Mouse (Mus musculus) spleen, postnatal 14 days (tissue): ENCODE results near the gene Spock1.

ENCODE experiments used
- DNase-seq, 2 experiments: peaks; one replicate each; pipeline ENCODE4 v3.0.0; 2021 to 2022; ENCODE audit warnings: low spot score in 2 of 2

Spock1 gene

DNA sequence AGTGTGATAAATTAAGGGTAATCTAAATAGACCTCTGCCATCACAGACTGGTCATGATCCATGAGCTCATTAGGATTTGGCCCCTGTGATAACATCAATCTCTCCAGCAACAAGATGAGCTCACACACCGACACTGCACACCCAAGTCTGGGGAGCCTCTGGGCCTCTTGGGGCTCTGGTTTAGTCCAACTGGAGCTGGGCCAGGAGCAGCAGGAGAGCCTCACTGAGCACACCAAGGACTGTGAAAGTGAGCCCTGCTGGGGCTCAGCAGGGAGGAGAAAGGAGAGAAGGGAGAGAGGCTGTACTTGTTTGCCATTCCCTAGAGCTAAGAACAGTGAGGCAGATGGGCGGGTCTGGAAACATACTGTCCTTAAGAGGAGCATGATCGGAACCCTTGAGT lies 248.3 kb downstream of the Spock1 start:
- DNase-seq: no peak

- DNase-seq: no peak
Measured at GRCm38 (mm10) chr13:57656606-57657005, 251.5 kb downstream of the Spock1 start.

- DNase-seq: no peak
Measured at GRCm38 (mm10) chr13:57654362-57654761, 253.8 kb downstream of the Spock1 start.

- no peak for DNase-seq
Measured at GRCm38 (mm10) chr13:57651236-57651635, 256.9 kb downstream of the Spock1 start.

GRCm38 (mm10) chr13:57648784-57649183 lies 259.3 kb downstream of the Spock1 start:
- no peak for DNase-seq

- DNase-seq: no peak
Measured at GRCm38 (mm10) chr13:57647456-57647855, 260.7 kb downstream of the Spock1 start.

DNA sequence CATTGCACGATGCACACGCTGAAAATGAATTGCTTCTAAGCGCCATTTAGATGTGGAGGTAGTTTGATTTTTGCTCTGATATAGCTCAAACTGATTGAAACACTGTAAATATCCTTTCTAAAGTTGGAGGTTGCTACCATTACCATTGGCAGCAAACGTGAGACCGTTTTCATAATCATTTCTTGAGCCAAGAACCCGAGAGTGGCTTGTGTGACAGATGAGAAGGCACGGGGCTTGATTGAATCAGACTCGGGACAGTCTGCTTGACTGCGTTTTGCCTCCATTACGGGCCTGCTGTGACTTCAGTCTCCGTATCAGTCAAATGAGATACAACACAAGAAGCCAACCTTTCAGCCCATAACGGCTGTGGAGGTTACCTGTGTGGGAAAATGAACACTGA lies 265.1 kb downstream of the Spock1 start:
- DNase-seq: no peak

- DNase-seq: no peak
Measured at GRCm38 (mm10) chr13:57641649-57642048, 266.5 kb downstream of the Spock1 start.

DNA sequence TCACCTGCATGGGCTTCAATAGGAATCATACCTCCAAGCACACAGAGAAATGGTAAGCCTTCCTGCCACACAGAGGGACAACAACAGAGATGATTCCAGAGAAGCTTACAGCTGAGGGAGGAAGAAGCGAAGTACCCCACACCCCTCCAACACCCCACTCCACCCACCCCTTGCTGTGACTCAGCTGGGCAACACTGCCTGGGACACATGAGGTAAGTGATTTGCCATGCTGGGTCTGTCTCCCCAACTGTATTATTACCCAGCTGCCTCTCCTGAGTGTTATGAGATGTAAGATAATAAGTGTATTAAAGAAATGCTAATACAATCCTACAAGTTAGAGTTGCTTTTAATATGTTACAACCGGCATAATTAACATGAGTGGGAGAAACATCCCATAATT lies 267.2 kb downstream of the Spock1 start:
- DNase-seq: no peak

- no peak for DNase-seq
Measured at GRCm38 (mm10) chr13:57638820-57639219, 269.3 kb downstream of the Spock1 start.

DNA sequence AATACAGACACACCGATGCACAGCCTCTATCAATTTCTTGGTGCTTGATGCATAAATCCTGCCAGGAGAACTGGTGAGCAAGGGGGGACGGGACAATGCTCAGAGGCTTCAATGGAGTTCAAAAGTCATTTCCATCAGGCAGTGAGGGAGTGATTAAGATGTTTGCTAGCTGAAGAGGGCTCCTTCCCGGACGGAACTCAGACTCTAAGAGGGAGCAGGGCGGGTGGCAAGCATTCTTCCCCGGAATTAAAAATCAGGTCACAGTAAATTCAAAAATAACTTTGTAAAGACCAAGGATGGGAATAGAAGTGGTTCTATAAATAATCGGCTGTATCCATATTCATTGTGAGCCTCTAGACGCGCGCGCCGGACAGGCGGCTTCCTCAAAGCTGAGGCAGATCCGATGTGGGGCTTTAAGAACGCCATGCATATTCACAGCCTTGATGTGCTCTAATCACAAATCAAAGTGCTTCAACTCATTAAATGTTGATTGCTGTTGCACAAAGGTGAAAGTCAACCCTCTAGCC lies 270.5 kb downstream of the Spock1 start:
- no peak for DNase-seq

DNA sequence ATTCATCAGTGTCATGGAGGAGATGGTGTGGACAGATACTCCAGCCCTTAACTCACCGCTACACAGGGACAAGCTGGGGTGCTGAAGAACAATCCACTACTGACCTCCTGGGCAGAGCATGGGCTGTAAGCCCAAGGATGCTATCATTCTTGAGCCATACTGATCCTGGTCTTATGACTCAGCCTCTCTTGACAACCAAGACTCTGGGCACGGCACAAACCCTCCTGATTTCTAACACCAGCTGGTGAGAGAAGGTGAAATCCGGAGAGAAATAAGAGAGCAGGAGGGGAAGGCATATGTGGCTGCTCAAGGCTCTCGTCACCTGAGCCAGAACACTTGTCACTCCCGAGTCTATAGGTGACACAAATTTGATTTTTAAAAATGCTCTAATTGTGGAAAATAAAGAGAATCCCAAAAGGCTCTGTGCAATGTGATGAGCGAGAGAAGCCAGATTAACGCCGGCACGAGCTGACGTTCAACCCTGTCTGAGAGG lies 271.0 kb downstream of the Spock1 start:
- no peak for DNase-seq

GRCm38 (mm10) chr13:57636196-57637015 lies 271.7 kb downstream of the Spock1 start:
- no peak for DNase-seq

DNA sequence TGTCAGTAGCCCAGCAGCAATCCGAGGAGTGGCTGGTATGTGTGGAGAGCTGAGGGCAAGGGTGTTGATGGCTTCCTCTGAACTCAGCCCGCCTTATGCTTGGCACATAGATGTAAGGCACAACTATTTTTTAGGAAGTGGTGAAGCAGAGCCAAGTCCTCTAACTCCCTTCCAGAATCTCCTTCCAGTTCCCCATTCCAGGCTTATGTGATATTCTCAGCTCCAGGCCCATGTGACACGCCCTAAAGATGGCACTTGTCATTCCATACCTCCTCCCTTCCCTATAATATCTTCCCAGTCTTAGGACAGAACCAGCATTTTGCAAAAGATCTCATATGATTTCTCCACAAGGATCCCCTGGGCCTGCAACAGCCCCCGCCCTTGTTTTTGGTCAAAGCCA lies 277.6 kb downstream of the Spock1 start:
- DNase-seq: no peak

DNA sequence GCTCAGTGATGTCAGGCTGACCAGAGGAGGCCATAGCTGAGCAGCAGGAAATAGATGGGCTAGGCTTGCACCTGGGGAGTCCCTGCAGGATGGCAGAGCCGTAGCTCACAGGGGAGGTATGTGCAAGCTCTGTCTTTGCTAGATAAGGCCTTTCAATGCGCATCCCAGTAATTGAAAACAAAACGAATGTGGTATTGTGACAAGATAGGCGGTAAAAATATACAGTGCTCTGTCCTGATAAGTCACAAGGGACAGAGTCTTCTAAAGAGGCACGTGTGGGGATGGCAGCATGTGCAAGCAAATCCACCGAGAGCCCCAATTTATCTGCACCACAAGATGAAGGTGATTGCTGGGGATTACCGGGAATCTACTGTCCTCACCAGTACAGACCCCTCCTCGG lies 279.9 kb downstream of the Spock1 start:
- no peak for DNase-seq

DNA sequence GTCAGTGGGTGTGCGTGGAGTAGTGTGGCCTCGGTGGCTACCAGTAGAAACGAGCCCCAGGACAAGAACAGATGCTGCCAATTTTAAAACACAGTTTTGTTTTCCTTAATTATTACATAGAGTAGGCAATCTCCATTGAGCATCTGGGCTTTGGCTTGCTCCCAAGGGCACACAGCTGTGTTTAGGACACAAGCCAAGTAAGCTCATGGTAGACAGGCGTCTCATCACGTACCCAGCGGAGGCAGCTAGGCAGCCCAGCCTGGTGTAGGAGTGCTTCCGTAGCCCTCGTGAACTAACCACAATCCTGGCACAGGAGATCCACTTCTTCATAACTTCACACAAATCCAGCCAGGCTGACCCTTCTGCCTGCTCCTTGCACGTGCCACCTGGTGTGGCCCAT lies 281.7 kb downstream of the Spock1 start:
- no peak for DNase-seq

DNA sequence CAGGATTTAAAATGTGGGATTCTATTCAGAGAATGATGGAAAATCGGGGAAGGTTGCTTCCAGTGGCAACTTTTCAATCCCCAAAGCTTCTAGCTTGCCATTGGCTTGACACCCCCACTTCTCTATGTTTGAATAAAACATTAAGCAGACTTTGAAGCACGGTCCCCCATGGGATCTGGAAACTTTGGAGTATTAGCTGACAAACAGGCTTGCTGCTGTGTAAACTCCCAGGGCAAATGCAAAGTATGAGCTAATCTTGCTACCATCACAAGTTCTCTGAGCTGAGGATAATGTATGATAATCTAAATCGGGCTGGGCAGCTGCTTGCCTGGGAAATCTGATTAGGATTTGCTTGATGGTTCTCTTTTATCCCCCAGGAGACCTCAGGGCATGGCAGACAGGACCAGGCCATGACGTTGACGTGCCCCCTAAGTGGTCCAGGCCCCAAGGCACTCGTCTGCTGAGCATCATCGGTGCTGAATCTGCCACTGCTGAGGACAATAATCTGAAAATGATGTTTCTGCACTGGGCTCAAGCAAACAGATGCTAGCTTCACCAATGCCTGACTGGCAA lies 284.1 kb downstream of the Spock1 start:
- no peak for DNase-seq

DNA sequence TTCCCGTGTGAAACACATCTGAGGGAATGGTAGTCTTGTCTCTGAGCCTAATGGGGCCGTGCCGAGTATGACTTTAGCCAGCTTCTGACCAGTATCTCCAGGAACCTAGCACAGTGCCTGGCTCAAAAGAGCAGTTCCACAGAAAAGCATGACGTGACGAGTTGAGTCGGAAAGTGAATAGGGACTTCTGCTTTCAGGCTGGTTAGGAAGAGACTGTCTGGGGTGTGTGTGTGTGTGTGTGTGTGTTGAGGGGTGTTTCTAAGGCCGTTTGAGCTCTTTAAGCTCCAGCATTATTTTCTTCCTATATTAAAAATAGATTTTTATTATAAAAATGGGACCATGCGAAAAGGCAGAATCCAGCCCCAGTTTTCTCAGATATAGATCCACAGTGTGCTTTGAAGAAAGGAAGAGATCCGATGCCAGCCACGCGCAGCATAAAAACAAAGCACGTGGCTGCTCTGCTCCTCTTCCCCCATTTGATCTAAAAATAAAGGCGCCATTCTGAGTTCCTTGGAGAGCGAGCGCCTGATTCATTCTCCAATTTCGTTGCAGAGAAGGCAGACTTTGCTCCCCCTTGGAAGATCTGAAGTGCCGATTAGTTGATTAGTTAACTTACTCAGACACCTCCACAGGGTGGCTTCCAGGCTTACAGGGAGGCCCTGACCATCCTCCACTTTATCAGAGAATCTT lies 288.9 kb downstream of the Spock1 start:
- DNase-seq: no peak

DNA sequence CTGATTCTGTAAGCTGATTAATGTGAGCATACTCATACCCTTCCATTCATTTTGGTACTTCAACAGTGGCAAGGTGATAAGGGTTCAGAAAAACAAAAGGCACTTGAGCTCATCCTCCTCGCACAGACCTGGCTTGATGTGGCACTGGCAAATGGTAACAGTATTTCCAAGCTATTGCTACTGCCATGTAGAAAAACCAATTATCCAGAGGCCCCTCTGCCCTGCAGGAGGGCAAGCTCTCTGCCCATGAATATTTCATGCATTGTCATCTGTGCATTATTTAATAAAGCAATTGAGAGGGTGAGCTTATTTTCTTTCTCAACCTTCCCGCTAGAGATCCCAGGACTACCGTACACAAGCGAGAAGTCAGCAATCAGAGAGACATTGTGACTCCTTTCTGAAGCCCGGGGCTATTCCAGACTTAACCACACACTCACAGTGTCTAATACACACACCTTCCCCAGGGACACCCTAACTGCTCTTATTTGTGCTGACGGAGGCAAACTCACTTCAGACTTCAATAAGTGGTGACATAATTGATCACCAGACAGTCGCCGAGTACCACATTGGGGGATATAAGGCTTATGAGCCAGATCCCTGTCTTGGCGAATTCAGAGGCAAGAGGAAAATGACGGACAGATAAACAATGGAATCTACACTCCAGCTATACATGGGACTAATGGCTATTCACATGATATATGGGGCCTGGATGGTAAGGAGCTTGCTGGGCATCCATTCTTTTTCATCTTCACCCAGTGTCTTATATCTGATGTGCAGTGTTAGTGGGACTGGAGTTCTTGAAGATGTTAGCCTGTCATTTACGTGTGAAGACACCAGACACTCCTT lies 296.6 kb downstream of the Spock1 start:
- no peak for DNase-seq

DNA sequence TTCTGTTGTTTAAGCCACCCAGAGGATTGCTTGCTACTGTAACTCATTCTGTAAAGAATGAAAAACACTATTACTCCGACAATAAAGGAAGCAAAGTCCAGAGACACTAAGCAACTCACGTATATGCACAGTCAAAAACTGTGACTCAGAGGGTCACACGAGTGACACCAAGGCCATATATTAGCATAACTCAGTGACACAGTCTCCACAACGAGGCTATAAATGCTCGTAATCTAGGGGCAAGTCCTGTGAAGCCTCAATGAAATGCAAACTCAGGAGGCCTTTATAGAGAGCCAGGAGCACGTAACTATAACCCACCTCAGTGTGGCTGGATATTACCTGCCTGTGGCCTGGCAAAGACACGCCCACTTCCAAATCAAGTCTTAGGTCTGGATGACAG lies 298.2 kb downstream of the Spock1 start:
- no peak for DNase-seq

GRCm38 (mm10) chr13:57604437-57604836 lies 303.7 kb downstream of the Spock1 start:
- DNase-seq: no peak

GRCm38 (mm10) chr13:57603226-57603625 lies 304.9 kb downstream of the Spock1 start:
- no peak for DNase-seq
